Mouse (Mus musculus) layer of hippocampus, adult 2 months (tissue): ENCODE data around the gene Ptprj. TPM values are rescaled to one million over a fixed set of nuclear protein-coding genes. Genes with fewer than 3 reads are reported as not detected.

Source experiments
- DNase-seq, 2 experiments: peaks; one replicate each; pipeline ENCODE4 v3.0.0; 2022; ENCODE audit warnings: low spot score in 2 of 2
- H3K27ac ChIP-seq: fragments of 200-600 bp; 2 replicates; pipeline ENCODE4 v1.8.1; 2022
- H3K4me3 ChIP-seq: fragments of 200-600 bp; 2 replicates; pipeline ENCODE4 v1.8.1; 2022; ENCODE audit warnings: mild to moderate bottlenecking
- CTCF ChIP-seq: fragments of 200-600 bp; conservative IDR thresholded peaks from 2 replicates; pipeline ENCODE4 v1.8.1; 2022; ENCODE audit warnings: antibody characterized with exemption, mild to moderate bottlenecking, moderate library complexity
- long read RNA-seq, 2 experiments: library from polyadenylated mRNA; stranded (forward); transcript quantifications; one replicate each; pipeline ENCODE4 v2.0.0; 2021; ENCODE audit warnings: borderline mapping rate in 2 of 2
- total RNA-seq, 2 experiments: library from RNA; stranded (reverse); gene quantifications; 2 replicates each; pipeline ENCODE4 v1.2.3; 2021

Gene Ptprj
- 100 to 1,000 TPM; 128 to 130 TPM for total RNA-seq
- long read RNA-seq, experiment 1, partial matches to known transcripts: 4 of 38 reads
- long read RNA-seq, experiment 1, other reads (novel, unspliced or antisense): 34 of 38 reads
- long read RNA-seq, experiment 2, partial matches to known transcripts: 4 of 52 reads
- long read RNA-seq, experiment 2, other reads (novel, unspliced or antisense): 48 of 52 reads

DNA sequence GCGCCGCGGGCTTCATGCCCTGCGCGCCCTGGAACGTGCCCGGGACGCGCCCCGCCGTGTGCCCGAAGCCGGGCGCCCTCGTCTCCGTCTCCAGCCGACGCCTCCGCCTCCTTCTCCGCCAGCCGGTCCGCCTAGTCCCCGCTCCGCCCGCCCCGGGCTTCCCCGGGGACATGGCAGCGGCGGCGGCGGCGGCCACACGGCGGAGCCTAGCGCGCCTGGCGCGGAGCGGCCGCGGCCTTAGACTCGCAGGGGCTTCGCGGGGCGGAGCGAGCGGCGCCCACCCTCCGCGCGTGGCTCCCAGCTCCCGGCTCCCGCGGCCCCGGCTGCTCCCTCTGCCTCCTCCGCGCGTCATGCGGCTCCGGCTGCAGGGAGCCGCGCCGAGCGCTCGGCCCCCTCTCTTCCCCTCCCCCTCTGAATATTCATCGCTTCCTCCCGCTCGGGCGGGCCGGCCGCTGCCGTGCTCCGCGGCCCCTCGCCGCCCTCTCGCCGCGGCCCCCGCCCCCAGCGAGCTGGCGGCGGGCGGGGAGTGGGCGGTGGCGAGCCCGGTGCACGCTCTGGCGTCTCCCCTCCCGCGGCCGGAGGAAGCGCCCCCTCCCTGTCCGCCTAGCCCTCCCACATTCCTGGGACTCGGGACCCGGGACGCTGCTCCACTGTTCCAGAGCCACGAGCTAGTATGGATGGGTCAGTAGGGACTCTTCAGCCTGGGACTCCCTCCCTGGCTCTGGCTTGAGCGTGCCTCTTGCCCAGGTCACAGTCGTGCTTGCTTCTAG is at the start of gene Ptprj:
Gene Ptprj, minus strand, starts transcription at position 412 of the 770 bp plus-strand sequence.
- Histone ChIP-seq H3K27ac (peak within 1 kb of the TSS; percentile 97), H3K4me3 (peak within 1 kb of the TSS; percentile 87)
- TF ChIP-seq CTCF: no peak
- DNase-seq: peak; percentile 49 to 66

DNA sequence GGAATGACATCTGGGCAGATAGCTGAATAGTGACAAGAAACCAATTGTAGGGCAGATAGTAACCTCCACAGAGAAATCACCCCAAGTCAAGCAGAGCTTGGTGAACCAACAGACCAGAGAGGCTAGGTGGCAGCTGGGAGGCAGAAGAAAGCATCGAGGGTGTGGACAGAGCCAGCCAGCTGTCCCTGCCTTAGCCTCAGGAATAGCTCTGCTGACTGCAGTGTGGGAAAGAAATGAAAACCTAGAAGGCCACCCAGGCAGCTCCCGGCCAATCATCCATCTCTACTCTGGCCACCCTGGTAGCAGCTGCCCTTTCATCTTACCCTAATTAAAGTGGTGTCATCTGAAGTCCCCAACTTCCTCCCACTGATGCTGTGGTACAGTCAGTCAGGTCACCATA is 49.1 kb upstream of the Ptprj start:
- no peak for DNase-seq
- Histone ChIP-seq H3K27ac (no peak overlapping the region), H3K4me3 (no peak overlapping the region)
- TF ChIP-seq CTCF: no peak

DNA sequence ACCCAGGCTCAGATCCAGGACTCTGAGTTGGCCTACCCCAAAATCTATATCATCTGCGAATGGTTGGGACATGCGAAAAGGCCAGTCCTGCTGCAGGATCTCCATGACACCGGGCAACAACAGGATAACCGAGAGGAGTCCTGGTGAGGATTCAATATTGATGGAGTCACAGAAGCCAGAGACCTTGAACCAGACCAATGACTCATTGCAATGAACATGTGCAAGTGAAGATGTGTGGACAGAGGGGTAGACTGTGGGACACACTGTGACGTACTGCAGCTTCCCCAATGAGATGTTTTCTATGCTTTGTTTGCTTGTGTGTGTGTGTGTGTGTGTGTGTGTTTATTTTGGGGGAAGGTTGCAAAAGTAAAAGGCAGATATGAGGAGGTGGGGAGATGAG is 47.8 kb upstream of the Ptprj start:
- no peak overlapping the region for H3K4me3 ChIP-seq
- DNase-seq: no peak
- H3K27ac ChIP-seq: no peak overlapping the region
- TF ChIP-seq CTCF: no peak

DNA sequence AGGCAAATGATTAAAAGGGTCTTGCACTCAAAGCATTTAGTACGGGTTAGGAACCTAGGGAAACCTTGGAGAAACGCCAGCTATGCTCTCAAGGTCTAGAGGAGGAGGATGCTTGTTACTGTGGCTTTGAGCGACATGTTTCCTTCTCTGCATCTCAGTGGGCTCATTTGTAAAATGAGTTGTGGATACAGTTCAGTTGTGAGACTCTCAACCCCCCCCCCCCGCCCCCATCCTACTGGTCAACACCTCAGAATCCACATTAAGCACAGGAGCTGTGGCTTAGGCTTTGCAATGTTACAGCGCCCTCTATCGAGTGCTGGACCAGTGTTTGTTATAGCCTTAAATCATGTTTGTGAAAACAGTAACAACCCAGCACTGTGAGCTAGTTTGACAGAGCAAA is 44.5 kb upstream of the Ptprj start:
- peak; percentile 80 for TF ChIP-seq CTCF
- DNase-seq: peak; percentile 57 to 71
- Histone ChIP-seq H3K4me3 (no peak overlapping the region), H3K27ac (no peak overlapping the region)

DNA sequence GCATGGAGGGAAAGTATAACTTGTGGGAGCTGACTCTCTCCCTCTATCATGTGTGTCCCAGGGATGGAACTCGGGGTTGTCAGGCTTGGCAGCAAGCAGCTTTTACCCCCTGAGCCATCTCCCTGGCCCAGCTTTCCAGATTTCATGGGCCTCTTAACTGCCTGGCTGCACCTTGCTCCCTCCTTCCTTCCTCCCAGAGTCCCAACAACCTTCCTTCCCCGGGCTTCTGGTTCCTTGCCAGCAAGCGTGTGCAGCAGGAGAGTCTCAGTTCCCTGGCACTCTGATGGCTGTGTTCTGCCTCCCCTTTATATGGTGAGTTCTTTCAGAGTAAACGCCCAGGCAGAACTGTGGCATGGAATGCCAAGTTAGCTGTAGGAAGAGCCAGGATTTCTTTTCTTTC is 43.9 kb upstream of the Ptprj start:
- DNase-seq: no peak
- Histone ChIP-seq H3K4me3 (no peak overlapping the region), H3K27ac (no peak overlapping the region)
- no peak for TF ChIP-seq CTCF

DNA sequence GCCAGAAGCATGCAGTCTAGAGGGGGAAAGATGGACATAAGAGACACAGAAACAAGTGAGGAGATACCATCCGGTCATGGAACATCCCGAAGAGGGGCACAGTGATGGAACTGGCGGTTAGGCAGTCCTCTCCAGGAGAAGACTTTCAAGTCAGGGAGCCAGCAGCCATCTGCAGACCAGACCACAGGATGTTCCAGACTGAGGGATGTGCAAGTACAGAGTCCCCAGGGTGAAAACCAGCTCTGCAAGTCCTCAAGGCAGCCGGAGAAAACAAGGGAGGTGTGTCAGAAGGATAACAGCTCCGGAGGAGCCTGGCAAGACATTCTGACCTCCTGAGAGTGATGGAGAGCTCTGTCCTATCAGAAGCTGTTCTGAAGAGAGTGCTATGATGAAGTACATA is 40.4 kb upstream of the Ptprj start:
- Histone ChIP-seq H3K27ac (no peak overlapping the region), H3K4me3 (no peak overlapping the region)
- DNase-seq: no peak
- TF ChIP-seq CTCF: no peak

DNA sequence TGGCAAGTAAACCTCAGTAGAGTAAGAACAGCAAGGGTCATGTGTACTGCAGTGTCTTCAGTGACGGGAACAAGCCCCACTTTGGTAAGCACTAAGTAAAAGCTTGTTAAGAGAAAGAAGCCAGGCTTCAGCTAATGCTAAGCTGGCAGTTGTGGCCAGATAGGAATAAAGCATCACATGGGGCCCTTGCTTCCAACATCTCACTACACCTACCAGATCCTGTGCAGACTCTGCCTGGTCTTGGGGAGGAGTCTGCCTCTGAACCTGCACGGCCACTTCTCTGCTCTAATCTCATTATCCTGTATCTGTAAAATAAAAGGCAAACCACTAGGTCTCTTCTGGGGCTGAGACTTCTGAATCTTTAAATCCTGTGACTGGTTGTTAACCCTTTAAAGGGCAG is 39.2 kb upstream of the Ptprj start:
- TF ChIP-seq CTCF: no peak
- Histone ChIP-seq H3K27ac (no peak overlapping the region), H3K4me3 (no peak overlapping the region)
- DNase-seq: no peak

DNA sequence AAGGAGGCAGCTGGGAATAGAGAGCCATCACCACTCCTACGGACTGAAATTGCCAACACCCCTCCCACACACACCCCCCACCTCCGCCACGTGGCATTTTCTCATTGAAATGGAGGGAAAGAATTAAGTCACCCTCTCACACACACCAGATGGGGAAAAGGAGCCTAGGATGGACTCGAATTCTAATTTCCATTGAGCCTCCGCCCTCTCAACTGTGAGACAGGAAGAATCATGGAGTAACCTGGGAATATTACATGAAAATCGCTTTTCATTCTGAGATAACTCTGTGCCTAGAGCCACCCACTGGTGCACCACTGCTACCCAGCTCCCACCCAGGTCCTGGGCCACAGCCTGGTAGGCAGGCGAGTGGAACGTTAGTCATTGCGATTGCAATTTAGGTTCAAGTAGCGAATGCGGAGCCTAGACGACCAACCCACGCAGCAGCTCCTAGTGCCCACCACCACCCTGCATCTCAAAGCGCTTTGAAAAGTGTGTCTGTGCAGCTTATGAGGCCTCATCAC is 34.3 kb upstream of the Ptprj start:
- peak overlapping the region; percentile 77; the same call in 1 of the 2 replicates for H3K27ac ChIP-seq
- H3K4me3 ChIP-seq: no peak overlapping the region
- DNase-seq: peak; percentile 33 to 56
- no peak for TF ChIP-seq CTCF

DNA sequence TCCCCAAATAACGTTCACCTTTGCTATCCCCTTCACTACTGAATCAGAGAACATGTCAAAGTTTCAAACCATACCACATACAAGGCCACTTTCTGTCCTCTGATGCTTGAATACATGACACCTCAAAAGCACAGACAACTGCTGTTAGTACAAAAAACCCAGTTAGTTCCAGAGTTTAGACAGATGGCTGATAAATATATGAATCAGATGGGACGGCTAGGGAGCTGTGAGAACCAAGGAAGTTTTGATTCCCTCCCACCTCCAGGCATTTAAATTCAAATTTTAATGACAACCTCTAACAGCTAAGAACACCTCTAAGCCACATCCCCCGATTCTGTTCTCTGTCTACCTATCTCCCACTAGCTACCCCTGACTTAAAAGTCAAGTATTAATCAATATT is 33.1 kb upstream of the Ptprj start:
- TF ChIP-seq CTCF: no peak
- peak in 1 of 2 experiments; percentile 48 for DNase-seq

DNA sequence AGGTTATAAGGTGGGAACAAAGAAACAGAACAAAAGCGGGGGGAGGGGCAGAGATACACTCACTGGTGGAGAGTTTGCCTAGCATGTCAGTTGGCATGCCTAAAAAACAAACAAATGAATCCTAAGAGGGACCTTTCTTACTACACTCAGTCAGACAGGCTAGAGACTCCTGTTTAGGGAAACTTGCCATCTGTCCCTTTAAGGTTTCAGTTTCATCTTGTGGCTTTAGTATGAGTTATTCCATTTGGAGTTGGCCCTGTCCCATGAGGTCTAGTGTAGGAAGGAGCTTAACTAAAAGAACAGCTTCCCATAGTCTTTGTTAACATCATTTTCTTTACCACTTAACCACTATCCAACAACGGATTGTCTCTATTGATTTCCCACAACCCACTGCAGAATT is 32.6 kb upstream of the Ptprj start:
- no peak overlapping the region for H3K4me3 ChIP-seq
- no peak for DNase-seq
- peak overlapping the region; percentile 56 for H3K27ac ChIP-seq
- no peak for TF ChIP-seq CTCF

More for the DNA sequence above, 33.1 kb upstream of the Ptprj start:
- H3K27ac ChIP-seq: peak overlapping the region; percentile 77
- no peak overlapping the region for H3K4me3 ChIP-seq

DNA sequence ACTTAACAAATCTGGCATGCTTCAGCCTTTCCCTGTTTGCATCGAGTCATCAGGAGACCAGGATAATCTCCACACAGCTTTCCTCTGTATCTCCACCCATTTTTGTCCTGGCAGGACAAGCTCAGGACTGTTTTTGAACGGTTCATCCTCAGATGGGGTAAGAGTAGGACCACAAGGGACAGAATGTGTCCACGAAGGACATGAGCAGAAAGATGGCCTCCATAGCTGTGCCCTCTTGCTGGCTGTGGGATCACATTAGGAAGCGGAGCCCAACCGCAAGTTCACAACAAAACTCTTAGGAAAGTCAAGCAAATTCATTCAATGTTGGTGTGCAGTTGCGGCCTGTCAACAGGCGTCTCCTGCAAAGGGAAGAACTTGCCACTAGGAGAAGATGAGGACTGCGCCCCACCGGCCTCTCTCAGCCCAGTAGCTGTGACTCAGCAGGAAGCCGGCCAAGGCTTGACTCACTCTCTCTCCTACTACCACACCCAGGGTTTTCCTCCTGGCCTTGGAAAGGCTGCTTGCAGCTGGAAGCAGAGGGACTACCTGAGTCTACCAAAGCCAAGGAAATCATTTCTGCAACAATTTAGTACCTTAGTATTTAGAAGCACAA is 31.6 kb upstream of the Ptprj start:
- no peak for DNase-seq
- TF ChIP-seq CTCF: 0 out of 2 replicates have a peak, but pooled peaks have one; percentile 4
- Histone ChIP-seq H3K27ac (peak overlapping the region; percentile 19; the same call in 1 of the 2 replicates), H3K4me3 (no peak overlapping the region)

DNA sequence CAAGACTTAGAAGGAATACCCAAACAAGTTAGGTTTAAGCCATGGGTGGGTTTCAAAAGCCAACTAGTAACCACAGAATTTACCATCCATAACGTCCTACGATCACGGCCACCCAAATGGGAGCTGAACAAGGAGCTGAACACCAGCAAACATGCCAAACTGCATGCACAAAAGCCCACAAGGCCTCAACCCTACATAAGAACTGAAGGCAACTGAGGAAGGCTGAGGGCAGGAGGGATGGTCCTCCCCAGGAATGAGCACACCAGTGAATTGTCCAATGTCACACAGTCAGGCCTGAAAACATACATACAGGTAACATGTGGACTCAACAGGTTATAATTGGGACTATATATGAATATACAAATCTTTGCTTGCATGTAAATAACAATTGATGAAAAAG is 20.6 kb upstream of the Ptprj start:
- no peak for TF ChIP-seq CTCF
- Histone ChIP-seq H3K4me3 (no peak overlapping the region), H3K27ac (no peak overlapping the region)
- DNase-seq: no peak

DNA sequence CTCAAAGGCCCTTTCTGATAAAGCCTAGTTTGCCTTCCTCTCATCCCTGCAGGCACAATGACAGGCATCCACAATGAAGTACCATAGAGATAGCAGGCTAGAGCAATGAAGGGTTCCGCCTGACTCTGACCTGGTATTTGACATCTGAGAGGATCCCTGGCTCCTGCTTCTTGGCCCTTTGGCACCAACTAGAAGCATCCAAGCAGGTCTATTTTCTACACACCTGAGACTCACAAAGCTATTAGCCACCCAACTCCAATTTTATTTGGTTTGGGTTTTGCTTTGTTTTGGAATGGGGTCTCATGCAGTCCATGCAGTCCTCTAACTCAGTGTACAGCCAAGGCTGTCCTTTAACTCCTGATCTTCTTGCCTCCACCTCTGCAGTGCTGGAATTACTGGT is 7.7 kb upstream of the Ptprj start:
- no peak overlapping the region for H3K4me3 ChIP-seq
- no peak overlapping the region for H3K27ac ChIP-seq
- no peak for DNase-seq
- TF ChIP-seq CTCF: no peak
